25 mouse cellular contexts compared by ENCODE assay signal in genomic region chr15:16882542-16882941, GRCm38 (mm10).
"Had no signal": no experiment of that assay in that cellular context is flagged by ENCODE, and none has a peak within 500 bp of the region (broad histone marks: within the 10 kb centered on the region; RNA-seq: fewer than 3 reads in every experiment).

No protein-coding gene starts in this region.

- H3K27me3 ChIP-seq: heart, embryonic 13.5 days; heart, embryonic 15.5 days; hindbrain, embryonic 13.5 days; hindbrain, embryonic 15.5 days; limb, embryonic 12.5 days; liver, embryonic 13.5 days had no signal

- H3K9me3 ChIP-seq: heart, embryonic 15.5 days; hindbrain, embryonic 15.5 days; limb, embryonic 10.5 days; liver, embryonic 13.5 days had no signal

- DNase-seq: forebrain, postnatal 0 days; gastrocnemius, postnatal 14 days; gastrocnemius, postnatal 36 days; heart, adult 11 months; heart, adult 2 months; heart, postnatal 14 days; heart, postnatal 36 days; kidney, adult 18-20 months; kidney, adult 8-10 months; kidney, postnatal 10 days; kidney, postnatal 25 days; kidney, postnatal 4 days; layer of hippocampus, adult 9-11 months; layer of hippocampus, postnatal 36 days; liver; liver, embryonic 13.5 days had no signal

- H3K4me2 ChIP-seq: heart, embryonic 11.5 days; heart, embryonic 13.5 days; heart, embryonic 15.5 days; hindbrain, embryonic 13.5 days; hindbrain, embryonic 15.5 days; limb, embryonic 12.5 days; liver, embryonic 13.5 days had no signal

- H3K9ac ChIP-seq: forebrain, postnatal 0 days; heart, embryonic 13.5 days; heart, embryonic 15.5 days; hindbrain, embryonic 13.5 days; hindbrain, embryonic 15.5 days; limb, embryonic 12.5 days; liver, embryonic 13.5 days had no signal

- H3K27ac ChIP-seq: heart, adult 2 months; heart, embryonic 13.5 days; heart, embryonic 15.5 days; hindbrain, embryonic 13.5 days; hindbrain, embryonic 15.5 days; hindbrain, postnatal 0 days; left cerebral cortex, adult 2 months; limb, embryonic 10.5 days; limb, embryonic 12.5 days; liver, embryonic 13.5 days had no signal

- H3K4me1 ChIP-seq: heart, embryonic 13.5 days; heart, embryonic 15.5 days; hindbrain, embryonic 13.5 days; hindbrain, embryonic 15.5 days; limb, embryonic 10.5 days; limb, embryonic 12.5 days; liver, embryonic 13.5 days had no signal

- H3K36me3 ChIP-seq: heart, embryonic 13.5 days; heart, embryonic 15.5 days; hindbrain, embryonic 13.5 days; hindbrain, embryonic 15.5 days; limb, embryonic 10.5 days; limb, embryonic 12.5 days; liver, embryonic 13.5 days had no signal

- ATAC-seq: forebrain, postnatal 0 days; hindbrain, postnatal 0 days had no signal

- H3K4me3 ChIP-seq: heart, adult 2 months; heart, embryonic 13.5 days; heart, embryonic 15.5 days; hindbrain, embryonic 13.5 days; hindbrain, embryonic 15.5 days; left cerebral cortex, adult 2 months; limb, embryonic 10.5 days; limb, embryonic 12.5 days; liver, embryonic 13.5 days had no signal
